Mouse (Mus musculus): ENCODE measurements around the gene Bicra. TPM values are rescaled to one million over a fixed set of nuclear protein-coding genes. Genes with fewer than 3 reads are reported as not detected.
A peak's percentile ranks its signal among the peaks of the same experiment; 100 is the strongest.

The Bicra gene
- polyA plus RNA-seq, 1 experiment from 2014 or later = 6.7 TPM

GRCm38 (mm10) chr7:16031072-16031471, 16.6 kb downstream of the Bicra start:
- Histone ChIP-seq H3K4me2 (ENCODE audit: low read depth, low read length) (no peak overlapping the region), H3K9me3 (ENCODE audit: control insufficient read depth, low read length) (no peaks in the 10 kb centered on the region), H3K27me3 (replicated peaks; ENCODE audit: control insufficient read depth, insufficient read depth, low read length) (no peaks in the 10 kb centered on the region), H3K4me1 (ENCODE audit: control insufficient read depth, insufficient read depth, low read length) (no peaks in the 10 kb centered on the region), H3K9ac (ENCODE audit: low read depth, low read length) (no peak overlapping the region), H3K4me3 (ENCODE audit: low read depth, low read length) (no peak overlapping the region), H3K27ac (replicated peaks; ENCODE audit: low read depth, low read length) (no peak overlapping the region), H3K36me3 (ENCODE audit: control insufficient read depth, insufficient read depth, low read length) (no peaks in the 10 kb centered on the region)
- 79% methylated on average over 4 of the region's 4 CpGs for WGBS
- ATAC-seq (ENCODE audit: low read depth) (peak; percentile 51), DNase-seq (ENCODE audit: low spot score) (peak; percentile 52)

- H3K4me1 ChIP-seq (ENCODE audit: control insufficient read depth, insufficient read depth, low read length) = no peaks in the 10 kb centered on the region
- no peak overlapping the region for H3K4me3 ChIP-seq (ENCODE audit: low read depth, low read length)
- no peaks in the 10 kb centered on the region for H3K27me3 ChIP-seq (replicated peaks; ENCODE audit: control insufficient read depth, insufficient read depth, low read length)
- ATAC-seq (ENCODE audit: low read depth) (no peak), DNase-seq (ENCODE audit: low spot score) (no peak)
- H3K9me3 ChIP-seq (ENCODE audit: control insufficient read depth, low read length) = no peaks in the 10 kb centered on the region
- WGBS = 78% methylated on average over 6 of the region's 6 CpGs
- H3K4me2 ChIP-seq (ENCODE audit: low read depth, low read length) = no peak overlapping the region
- H3K9ac ChIP-seq (ENCODE audit: low read depth, low read length) = no peak overlapping the region
- no peaks in the 10 kb centered on the region for H3K36me3 ChIP-seq (ENCODE audit: control insufficient read depth, insufficient read depth, low read length)
- no peak overlapping the region for H3K27ac ChIP-seq (replicated peaks; ENCODE audit: low read depth, low read length)
These were observed 19.4 kb downstream of the Bicra start for GRCm38 (mm10) chr7:16028102-16028927.

- DNase-seq (ENCODE audit: low spot score) = no peak
- WGBS = 85% methylated on average over 8 of the region's 8 CpGs
These were observed 23.0 kb downstream of the Bicra start for GRCm38 (mm10) chr7:16024603-16025222.

GRCm38 (mm10) chr7:16019256-16020094, 28.2 kb downstream of the Bicra start:
- Histone ChIP-seq H3K4me3 (ENCODE audit: low read depth, low read length) (no peak overlapping the region), H3K4me1 (ENCODE audit: control insufficient read depth, insufficient read depth, low read length) (0 out of 2 replicates have a peak, but pooled peaks cover 2% of the 10 kb centered on the region), H3K27ac (replicated peaks; ENCODE audit: low read depth, low read length) (no peak overlapping the region), H3K4me2 (ENCODE audit: low read depth, low read length) (no peak overlapping the region), H3K27me3 (replicated peaks; ENCODE audit: control insufficient read depth, insufficient read depth, low read length) (no peaks in the 10 kb centered on the region), H3K9me3 (ENCODE audit: control insufficient read depth, low read length) (no peaks in the 10 kb centered on the region), H3K9ac (ENCODE audit: low read depth, low read length) (no peak overlapping the region), H3K36me3 (ENCODE audit: control insufficient read depth, insufficient read depth, low read length) (0 out of 2 replicates have a peak, but pooled peaks cover 3% of the 10 kb centered on the region)
- DNase-seq (ENCODE audit: low spot score) (no peak), ATAC-seq (ENCODE audit: low read depth) (no peak)
- WGBS = 85% methylated on average over 5 of the region's 5 CpGs

More at GRCm38 (mm10) chr7:16024603-16025222, 23.0 kb downstream of the Bicra start:
- Histone ChIP-seq H3K27me3 (replicated peaks; ENCODE audit: control insufficient read depth, insufficient read depth, low read length) (no peaks in the 10 kb centered on the region), H3K9me3 (ENCODE audit: control insufficient read depth, low read length) (no peaks in the 10 kb centered on the region), H3K4me2 (ENCODE audit: low read depth, low read length) (no peak overlapping the region), H3K4me1 (ENCODE audit: control insufficient read depth, insufficient read depth, low read length) (no peaks in the 10 kb centered on the region), H3K4me3 (ENCODE audit: low read depth, low read length) (no peak overlapping the region), H3K9ac (ENCODE audit: low read depth, low read length) (no peak overlapping the region), H3K27ac (replicated peaks; ENCODE audit: low read depth, low read length) (no peak overlapping the region), H3K36me3 (ENCODE audit: control insufficient read depth, insufficient read depth, low read length) (0 out of 2 replicates have a peak, but pooled peaks cover 3% of the 10 kb centered on the region)
- no peak for ATAC-seq (ENCODE audit: low read depth)

GRCm38 (mm10) chr7:16018016-16018810, 29.5 kb downstream of the Bicra start:
- 70% methylated on average over 9 of the region's 9 CpGs for WGBS
- H3K4me2 ChIP-seq (ENCODE audit: low read depth, low read length) = no peak overlapping the region
- ATAC-seq (ENCODE audit: low read depth) (no peak), DNase-seq (ENCODE audit: low spot score) (no peak)
- H3K4me1 ChIP-seq (ENCODE audit: control insufficient read depth, insufficient read depth, low read length) = 0 out of 2 replicates have a peak, but pooled peaks cover 6% of the 10 kb centered on the region
- 0 out of 2 replicates have a peak, but pooled peaks cover 3% of the 10 kb centered on the region for H3K36me3 ChIP-seq (ENCODE audit: control insufficient read depth, insufficient read depth, low read length)
- H3K4me3 ChIP-seq (ENCODE audit: low read depth, low read length) = no peak overlapping the region
- H3K27me3 ChIP-seq (replicated peaks; ENCODE audit: control insufficient read depth, insufficient read depth, low read length) = no peaks in the 10 kb centered on the region
- H3K9ac ChIP-seq (ENCODE audit: low read depth, low read length) = no peak overlapping the region
- H3K27ac ChIP-seq (replicated peaks; ENCODE audit: low read depth, low read length) = no peak overlapping the region
- H3K9me3 ChIP-seq (ENCODE audit: control insufficient read depth, low read length) = no peaks in the 10 kb centered on the region

- no peaks in the 10 kb centered on the region for H3K27me3 ChIP-seq (replicated peaks; ENCODE audit: control insufficient read depth, insufficient read depth, low read length)
- H3K9me3 ChIP-seq (ENCODE audit: control insufficient read depth, low read length) = no peaks in the 10 kb centered on the region
- H3K36me3 ChIP-seq (ENCODE audit: control insufficient read depth, insufficient read depth, low read length) = no peaks in the 10 kb centered on the region
- no peak overlapping the region for H3K4me2 ChIP-seq (ENCODE audit: low read depth, low read length)
- 85% methylated on average over 5 of the region's 5 CpGs for WGBS
- no peak overlapping the region for H3K4me3 ChIP-seq (ENCODE audit: low read depth, low read length)
- 0 out of 2 replicates have a peak, but pooled peaks cover 6% of the 10 kb centered on the region for H3K4me1 ChIP-seq (ENCODE audit: control insufficient read depth, insufficient read depth, low read length)
- H3K27ac ChIP-seq (replicated peaks; ENCODE audit: low read depth, low read length) = no peak overlapping the region
- no peak for DNase-seq (ENCODE audit: low spot score)
- no peak overlapping the region for H3K9ac ChIP-seq (ENCODE audit: low read depth, low read length)
- no peak for ATAC-seq (ENCODE audit: low read depth)
These were observed 32.3 kb downstream of the Bicra start for GRCm38 (mm10) chr7:16015384-16015783.

GRCm38 (mm10) chr7:16014521-16015175, 33.1 kb downstream of the Bicra start:
- 0 out of 2 replicates have a peak, but pooled peaks cover 6% of the 10 kb centered on the region for H3K4me1 ChIP-seq (ENCODE audit: control insufficient read depth, insufficient read depth, low read length)
- H3K36me3 ChIP-seq (ENCODE audit: control insufficient read depth, insufficient read depth, low read length) = no peaks in the 10 kb centered on the region
- no peaks in the 10 kb centered on the region for H3K9me3 ChIP-seq (ENCODE audit: control insufficient read depth, low read length)
- H3K9ac ChIP-seq (ENCODE audit: low read depth, low read length) = no peak overlapping the region
- no peak overlapping the region for H3K4me2 ChIP-seq (ENCODE audit: low read depth, low read length)
- ATAC-seq (ENCODE audit: low read depth) (no peak), DNase-seq (ENCODE audit: low spot score) (no peak)
- 89% methylated on average over 8 of the region's 8 CpGs for WGBS
- no peak overlapping the region for H3K27ac ChIP-seq (replicated peaks; ENCODE audit: low read depth, low read length)
- no peak overlapping the region for H3K4me3 ChIP-seq (ENCODE audit: low read depth, low read length)
- no peaks in the 10 kb centered on the region for H3K27me3 ChIP-seq (replicated peaks; ENCODE audit: control insufficient read depth, insufficient read depth, low read length)
